Mouse (Mus musculus): ENCODE data around the gene Bcl9. TPM values are rescaled to one million over a fixed set of nuclear protein-coding genes. Genes with fewer than 3 reads are reported as not detected.

Gene Bcl9
- total RNA-seq, 2 experiments from 2014 or later: 12.3 to 17.2 TPM

DNA sequence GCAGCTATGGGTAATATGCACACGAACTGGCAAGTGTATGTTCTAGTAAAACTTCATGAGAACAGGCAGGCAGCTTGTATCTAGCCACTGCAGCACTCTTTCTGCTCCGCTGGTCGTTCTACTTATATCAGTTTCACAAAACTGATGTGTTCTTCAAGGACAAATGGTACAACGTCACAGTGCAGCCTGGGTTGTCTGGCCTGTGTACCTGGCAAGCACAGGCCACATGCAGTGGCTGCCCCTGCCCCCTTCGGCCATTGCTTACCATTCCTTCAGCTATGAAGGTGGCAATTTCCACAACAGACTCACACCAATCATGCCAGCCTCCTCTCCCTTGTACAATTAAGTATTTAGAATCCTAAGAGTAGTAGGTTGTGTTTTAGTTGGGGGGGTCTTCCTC lies 125.1 kb downstream of the Bcl9 start:
- DNase-seq: no peak

DNA sequence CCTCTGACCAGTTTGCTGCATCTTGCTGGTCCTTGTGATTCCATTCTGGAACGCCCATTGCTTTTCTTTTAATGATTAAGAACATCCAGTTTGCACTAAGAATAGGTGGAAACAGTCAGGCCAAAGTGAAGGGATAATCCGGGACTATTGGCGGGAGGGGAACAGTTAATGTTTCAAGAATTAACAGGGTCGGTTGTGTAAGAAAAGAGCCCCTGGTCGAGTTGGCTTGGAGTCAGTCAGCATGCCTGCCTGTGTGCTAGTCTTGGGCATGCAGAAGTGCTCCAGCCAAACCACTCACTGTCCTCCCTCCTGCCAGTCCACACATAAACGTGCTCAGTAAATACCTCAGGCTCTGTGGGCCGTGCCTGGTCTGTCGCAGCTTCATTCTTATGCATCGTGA lies 125.5 kb downstream of the Bcl9 start:
- no peak for DNase-seq

DNA sequence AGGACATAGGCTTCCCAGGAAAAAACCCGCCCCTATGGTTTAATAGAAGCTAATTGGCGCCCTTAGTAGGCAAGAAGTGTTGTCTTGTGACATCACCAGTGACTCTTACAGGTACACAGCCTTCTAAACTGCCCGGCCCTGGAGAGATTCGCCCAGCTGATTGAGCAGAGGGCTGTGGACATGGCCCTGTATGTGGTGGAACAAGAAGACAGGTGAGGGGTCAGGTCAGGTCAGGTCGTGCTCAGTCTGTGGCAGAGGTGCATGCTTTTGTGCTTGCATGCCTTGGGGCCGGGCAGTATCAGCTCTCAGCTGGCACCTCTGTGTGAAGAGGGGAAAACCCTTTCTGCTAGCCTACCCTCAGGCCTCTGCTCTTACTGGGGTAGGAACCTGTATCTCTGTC lies 126.2 kb downstream of the Bcl9 start:
- DNase-seq: no peak

GRCm38 (mm10) chr3:97167126-97167525 lies 130.6 kb downstream of the Bcl9 start:
- no peak for DNase-seq

- DNase-seq: no peak
These were observed 133.2 kb downstream of the Bcl9 start for GRCm38 (mm10) chr3:97164477-97164876.

DNA sequence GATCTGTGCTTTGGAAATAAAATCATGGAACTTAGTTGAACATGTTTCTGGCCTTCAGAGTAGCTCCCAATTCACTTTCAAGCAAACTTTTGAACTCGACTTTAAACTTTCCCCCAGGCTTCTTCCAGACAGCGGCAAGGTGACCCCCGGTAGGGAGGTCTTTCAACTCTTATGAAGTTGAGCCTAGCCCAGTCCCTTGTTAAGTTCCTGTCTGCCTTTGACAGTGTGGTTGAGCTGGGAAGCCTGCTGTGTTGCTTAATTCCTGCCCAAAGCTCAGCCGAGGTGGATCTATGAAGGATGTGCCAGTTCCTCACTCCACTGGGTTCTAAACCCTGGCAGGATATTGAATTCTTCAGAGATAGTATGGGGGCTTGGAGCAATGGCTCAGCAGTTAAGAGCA lies 135.9 kb downstream of the Bcl9 start:
- DNase-seq: no peak

DNA sequence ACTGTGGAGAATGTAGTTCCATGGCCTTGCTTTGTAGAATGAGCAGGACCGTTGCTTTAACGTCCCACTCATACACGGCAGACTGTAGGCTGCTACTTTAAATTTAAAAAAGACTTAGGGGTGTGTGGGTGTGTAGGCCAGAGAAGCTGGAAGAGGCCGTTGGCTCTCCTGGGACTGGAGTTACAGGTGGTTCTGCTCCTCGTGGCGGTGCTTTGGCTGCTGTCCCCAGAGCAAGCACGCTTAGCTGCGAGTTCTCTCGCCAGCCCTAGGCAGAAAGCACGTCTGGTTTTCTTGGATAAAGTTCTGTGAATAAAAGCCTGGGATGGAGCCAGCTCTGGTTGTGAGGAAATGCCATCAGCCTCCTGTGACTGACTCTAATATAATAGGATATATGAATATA lies 136.8 kb downstream of the Bcl9 start:
- DNase-seq: peak; percentile 15 to 48

DNA sequence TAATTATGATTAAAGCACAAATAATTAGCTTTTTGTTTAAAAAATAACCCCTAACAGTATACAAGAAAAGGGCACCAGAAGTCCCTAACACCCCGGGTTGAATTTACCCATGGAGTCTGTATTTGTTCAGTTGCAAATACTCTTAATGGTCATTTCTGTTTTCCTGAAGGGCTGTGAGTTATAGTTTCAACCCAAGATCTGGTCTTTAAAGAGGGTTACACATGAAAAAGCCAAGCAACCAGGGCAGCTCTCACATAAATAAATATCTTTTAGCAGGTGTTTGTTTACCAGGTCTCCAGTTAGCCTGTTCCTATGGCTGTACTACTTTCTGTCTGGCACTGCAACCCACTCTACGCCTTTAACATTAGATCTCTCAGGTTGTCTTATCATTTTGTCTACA lies 137.7 kb downstream of the Bcl9 start:
- no peak for DNase-seq

DNA sequence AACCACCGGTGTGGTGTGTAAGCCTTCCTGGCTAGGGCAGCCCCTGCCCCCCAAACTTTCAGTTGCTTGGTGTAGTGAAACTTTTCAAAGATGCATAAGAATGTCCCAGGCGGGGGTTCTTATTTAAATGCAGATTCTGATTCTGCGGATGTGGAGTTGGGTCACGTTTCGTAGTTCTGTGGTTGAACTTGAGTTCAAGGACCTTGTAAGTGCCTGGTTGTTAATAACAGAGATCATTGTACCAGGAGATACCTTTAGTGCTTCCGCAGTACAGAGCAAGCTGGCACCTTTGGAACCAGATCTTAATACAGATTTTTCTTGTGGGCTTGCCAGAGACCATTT lies 138.2 kb downstream of the Bcl9 start:
- no peak for DNase-seq

DNA sequence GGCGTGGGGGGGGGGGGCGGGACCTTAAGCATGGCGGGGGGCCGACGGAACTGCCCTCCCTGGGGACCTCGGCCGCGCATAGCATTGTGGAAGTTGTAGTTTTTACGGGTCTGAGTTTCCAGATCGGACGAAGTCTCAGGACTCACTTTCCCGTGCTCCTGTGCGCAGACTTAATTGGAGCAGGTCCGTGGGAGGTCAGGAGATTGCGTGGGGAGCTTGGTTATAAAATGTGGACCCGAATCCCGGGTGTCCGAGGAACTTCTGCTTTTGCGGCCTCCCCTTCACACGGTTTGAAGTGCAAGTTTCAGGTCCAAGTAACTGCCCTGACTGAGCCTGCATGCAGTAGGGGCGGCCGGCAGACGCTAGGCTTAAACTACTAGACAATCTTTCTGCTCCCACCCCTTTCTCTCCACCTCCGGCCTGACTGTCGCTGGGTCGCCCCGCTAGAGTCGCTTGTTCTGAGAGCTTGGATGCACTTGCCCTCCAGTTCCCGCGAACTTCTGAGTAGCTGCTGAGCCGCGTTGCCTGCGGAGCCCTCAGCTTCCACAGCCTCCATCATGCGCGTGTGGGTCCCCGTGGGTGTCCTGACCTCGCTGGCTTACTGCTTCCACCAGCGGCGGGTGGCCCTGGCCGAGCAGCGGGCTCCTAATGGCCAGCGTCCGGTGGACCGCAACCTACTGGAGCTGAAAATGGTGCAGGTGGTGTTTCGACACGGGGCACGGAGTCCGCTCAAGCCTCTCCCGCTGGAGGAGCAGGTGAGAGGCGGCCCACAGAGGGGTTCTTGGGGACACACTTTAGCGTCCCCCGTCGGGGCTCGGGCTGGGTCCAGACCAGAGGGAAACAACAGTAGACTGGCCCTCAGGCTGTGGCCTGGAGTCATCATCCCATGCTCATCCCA lies 138.9 kb downstream of the Bcl9 start, which contains the start of gene Acp6:
Gene Acp6 (plus strand): TSS at position 167 of the 898 bp plus-strand sequence.
- peak; percentile 93 to 94 for DNase-seq

DNA sequence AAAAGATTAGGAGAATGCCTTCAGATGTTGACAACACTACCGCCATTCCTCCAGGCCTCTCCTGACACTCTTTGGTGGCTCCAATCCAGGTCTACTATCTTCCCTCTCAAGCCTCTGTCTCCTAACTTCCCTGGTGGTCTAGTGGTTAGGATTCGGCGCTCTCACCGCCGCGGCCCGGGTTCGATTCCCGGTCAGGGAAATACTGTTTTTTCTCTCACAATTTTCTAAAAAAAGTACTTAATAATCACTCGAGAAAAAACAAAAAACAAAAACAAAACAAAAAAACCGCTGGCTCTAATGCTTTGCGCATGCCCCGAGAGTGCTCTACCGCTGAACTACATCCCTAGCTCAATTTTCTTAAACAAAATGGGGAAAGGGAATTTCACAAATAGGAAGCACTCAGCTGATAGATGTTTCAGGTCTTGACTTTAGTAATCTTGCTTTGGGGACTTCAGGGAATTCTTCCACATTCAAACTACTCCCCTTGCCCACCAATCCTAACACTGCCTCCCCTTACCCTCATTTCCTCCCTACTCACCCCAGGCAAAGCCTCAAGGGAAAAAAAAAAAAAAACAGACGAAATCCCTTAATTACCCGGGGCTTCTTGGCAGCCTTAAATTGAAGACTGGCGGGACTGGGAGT lies 139.6 kb downstream of the Bcl9 start:
- DNase-seq: peak; percentile 84 to 88

- DNase-seq: no peak
These were observed 140.4 kb downstream of the Bcl9 start for GRCm38 (mm10) chr3:97157308-97157707.

DNA sequence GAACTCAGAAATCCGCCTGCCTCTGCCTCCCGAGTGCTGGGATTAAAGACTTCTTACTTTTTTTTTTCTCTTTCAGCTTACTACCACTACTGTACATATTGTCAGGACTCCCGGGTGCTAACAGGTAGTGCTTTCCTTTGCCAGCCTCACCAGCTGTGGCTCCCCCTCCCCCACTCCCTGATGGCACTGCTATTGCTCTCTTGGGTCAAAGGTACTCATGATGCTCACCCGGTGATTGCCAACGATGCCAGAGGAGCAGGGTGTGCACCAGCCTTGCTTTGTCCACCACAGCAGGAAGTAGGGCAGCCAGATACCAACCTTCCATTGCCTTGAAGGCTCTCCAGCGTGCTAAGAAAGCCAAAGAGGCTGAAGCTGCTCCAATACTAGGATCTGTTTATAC lies 141.3 kb downstream of the Bcl9 start:
- DNase-seq: no peak

Other genes with a start within 250 kb of the Bcl9 start
- gene Acp6, start 139.1 kb downstream of the Bcl9 start, total RNA-seq (2021): 10 to 100 TPM; 41.8 to 46.9 TPM
- gene Olfr1402, start 124.1 kb upstream of the Bcl9 start, total RNA-seq (2021): not detected